Mouse (Mus musculus): ENCODE measurements at regions not wholly inside any gene's neighbourhood (a gene's known extent, or its start where the extent isn't known, plus 50 kb on each side); places are given as distances from the start of the nearest gene placed in this dataset.
"Not testable (repeated sequence)": the region's sequence is repeated elsewhere in the genome, so short reads cannot be mapped to it uniquely, and the experiment has no call there.

DNA sequence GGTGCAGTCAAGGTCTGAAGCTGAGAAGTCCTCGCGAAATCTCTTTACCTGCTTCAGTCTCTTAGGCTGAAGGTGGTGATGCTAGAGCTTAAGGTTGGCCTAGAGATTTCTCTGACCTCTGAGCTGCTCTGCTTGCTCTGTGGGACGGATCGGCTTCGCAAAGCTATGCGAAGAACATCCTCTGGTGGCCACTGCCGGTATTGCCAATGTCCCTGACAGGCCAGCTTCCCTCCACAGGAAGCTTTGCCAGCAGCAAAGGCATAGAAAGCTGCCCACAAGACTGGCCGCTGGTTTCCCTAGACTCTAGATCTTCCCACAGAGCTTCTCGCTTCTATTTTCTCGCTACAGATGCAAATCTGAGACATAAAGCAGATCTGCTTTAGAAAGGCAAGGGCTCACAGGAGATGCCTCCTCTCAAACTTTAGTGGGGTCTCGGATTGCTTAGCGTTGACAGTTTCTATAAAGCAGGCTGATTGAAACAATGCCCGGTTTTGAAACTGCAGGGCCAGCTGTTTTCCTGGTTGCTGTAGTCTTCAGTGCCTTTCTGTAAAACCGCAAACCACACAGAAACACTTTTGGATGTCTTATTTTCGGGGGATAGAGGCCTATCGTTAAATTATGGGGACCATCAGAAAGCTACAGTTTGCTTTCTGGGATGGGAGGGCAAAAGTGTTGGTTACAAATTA lies 153.7 kb downstream of the Car8 start:
- ATAC-seq (ENCODE audit: borderline replicate concordance, extremely low read depth, low FRiP score, low TSS enrichment), result peak; percentile 73; the same call in 1 of the 2 replicates

DNA sequence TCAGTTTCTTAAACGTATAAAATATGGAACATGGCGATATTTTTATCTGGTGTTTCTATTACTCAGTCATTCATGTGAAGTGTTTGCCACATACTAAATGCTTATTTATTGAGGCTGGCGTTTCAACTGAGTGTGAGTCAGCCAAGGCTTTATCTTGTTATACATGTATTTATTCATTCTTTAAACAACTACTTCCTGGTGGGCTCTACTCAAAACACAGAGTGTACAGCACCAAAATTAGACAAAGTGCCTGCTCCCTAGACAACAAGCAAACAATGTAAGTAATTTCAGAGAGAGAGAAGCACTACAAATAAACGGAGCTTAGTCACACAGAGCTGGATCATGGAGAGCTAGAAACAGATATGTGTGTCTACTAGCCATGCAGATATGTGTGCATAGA lies 159.5 kb downstream of the Car8 start:
- Histone ChIP-seq H3K36me3 (no peaks in the 10 kb centered on the region), H3K4me1 (0 out of 2 replicates have a peak, but pooled peaks cover 3% of the 10 kb centered on the region), H3K4me2 (no peak overlapping the region), H3K9ac (no peak overlapping the region), H3K27me3 (no peaks in the 10 kb centered on the region), H3K9me3 (no peaks in the 10 kb centered on the region), H3K4me3 (no peak overlapping the region), H3K27ac (no peak overlapping the region)
- 21% methylated on average over 4 of the region's 4 CpGs for WGBS
- ATAC-seq (ENCODE audit: borderline replicate concordance, extremely low read depth, low FRiP score, low TSS enrichment), result no peak

More for the DNA sequence above, 153.7 kb downstream of the Car8 start:
- Histone ChIP-seq H3K27ac (no peak overlapping the region), H3K4me1 (no peaks in the 10 kb centered on the region), H3K9ac (no peak overlapping the region), H3K4me3 (no peak overlapping the region), H3K36me3 (no peaks in the 10 kb centered on the region), H3K27me3 (no peaks in the 10 kb centered on the region), H3K9me3 (no peaks in the 10 kb centered on the region), H3K4me2 (no peak overlapping the region)
- 35% methylated on average over 16 of the region's 16 CpGs for WGBS

DNA sequence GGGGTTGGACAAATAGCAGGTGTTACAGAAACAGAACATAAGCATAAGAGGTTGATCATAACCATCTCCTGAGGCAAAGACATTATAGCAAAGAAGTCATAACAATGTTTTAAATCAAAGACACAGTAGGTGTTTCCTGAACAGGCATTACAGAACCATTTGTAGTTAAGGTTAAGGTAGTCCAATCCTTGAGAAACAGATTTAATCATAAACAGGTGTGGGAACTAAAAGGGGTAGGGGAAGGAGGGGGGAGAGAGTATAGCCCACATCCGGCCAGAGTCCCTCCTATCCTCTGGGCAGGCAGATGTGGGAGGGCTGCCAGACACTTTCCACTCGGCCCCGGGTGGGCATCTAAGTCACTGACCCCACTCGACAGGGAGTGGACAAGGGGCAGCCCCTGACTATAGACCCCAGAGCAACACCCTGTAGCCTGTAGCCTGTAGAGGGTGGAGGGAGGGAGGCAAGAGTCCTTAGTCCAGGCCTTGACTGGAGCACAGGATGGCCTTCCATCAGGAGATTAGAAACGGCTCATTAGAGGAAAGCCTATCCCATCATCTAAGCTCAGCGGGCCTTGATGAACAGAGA lies 165.8 kb downstream of the Car8 start:
- H3K27me3 ChIP-seq, result no peaks in the 10 kb centered on the region
- no peaks in the 10 kb centered on the region for H3K36me3 ChIP-seq
- no peak overlapping the region for H3K4me3 ChIP-seq
- 78% methylated on average over 6 of the region's 6 CpGs for whole genome bisulfite sequencing
- H3K4me2 ChIP-seq, result no peak overlapping the region
- ATAC-seq (ENCODE audit: borderline replicate concordance, extremely low read depth, low FRiP score, low TSS enrichment), result no peak
- no peak overlapping the region for H3K9ac ChIP-seq
- H3K9me3 ChIP-seq, result no peaks in the 10 kb centered on the region
- no peaks in the 10 kb centered on the region for H3K4me1 ChIP-seq
- H3K27ac ChIP-seq, result no peak overlapping the region

DNA sequence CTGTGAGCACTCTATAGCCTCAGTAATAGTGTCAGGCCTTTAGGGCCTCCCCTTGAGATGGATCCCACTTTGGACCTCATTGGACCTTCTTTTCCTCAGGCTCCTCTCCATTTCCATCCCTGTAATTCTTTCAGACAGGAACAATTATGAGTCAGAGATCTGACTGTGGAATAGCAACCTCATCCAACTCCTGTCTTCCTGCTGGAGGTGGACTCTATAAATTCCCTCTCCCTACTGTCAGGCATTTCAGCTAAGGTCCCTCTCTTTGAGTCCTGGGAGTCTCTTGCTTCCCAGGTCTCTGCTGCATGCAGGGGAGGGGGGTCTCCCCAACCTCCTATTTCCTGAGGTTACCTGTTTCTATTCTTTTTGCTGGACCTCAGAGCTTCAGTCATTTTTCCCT lies 168.1 kb downstream of the Car8 start:
- H3K36me3 ChIP-seq; H3K4me2 ChIP-seq; H3K27me3 ChIP-seq; ATAC-seq (ENCODE audit: borderline replicate concordance, extremely low read depth, low FRiP score, low TSS enrichment); H3K4me1 ChIP-seq; H3K27ac ChIP-seq; H3K9ac ChIP-seq; H3K9me3 ChIP-seq; H3K4me3 ChIP-seq: not testable (repeated sequence)

DNA sequence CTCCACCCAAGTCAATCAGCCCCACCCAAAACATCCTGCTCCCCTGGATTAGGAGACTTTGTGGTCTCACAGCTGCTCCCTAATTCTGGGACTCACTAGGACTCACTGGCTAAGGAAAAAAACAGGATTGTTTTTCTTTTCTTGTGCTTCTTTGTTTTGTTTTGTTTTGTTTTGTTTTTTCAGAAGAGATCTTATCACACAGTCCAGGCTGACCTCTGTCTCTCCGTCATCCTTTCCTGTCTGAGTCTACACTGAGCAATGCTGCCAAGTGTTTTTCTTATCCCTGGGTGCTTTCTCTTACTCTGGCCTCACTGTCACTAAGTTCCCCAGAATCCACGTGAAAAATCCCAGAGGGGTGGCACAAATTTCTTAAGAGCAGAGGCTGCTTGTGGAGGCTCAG lies 170.8 kb downstream of the Car8 start:
- Histone ChIP-seq H3K4me3 (no peak overlapping the region), H3K4me2 (no peak overlapping the region), H3K9ac (no peak overlapping the region), H3K9me3 (no peaks in the 10 kb centered on the region), H3K36me3 (no peaks in the 10 kb centered on the region), H3K27ac (no peak overlapping the region), H3K4me1 (no peaks in the 10 kb centered on the region), H3K27me3 (no peaks in the 10 kb centered on the region)
- ATAC-seq (ENCODE audit: borderline replicate concordance, extremely low read depth, low FRiP score, low TSS enrichment), result no peak
- WGBS, result 28% methylated on average over 2 of the region's 2 CpGs

DNA sequence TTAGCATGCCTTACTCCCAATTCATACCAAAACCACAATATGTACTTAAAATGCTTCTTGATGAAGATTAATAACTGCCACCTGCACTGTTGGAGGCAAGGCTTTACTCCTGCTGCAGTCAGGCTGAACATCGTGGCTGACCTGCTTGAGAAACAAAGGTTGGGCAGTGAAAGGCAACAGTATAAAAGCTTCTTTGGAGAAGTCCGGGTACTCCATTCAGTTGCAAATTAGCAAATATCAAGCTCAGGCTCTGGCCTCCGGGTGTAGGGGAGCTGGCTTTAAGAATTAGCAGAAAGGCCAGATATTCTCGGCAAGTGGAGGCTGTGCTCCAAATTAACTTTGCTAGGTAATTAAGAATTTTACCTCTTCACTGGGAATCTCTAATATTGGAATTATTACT lies 197.1 kb downstream of the Car8 start:
- H3K4me3 ChIP-seq, result no peak overlapping the region
- no peaks in the 10 kb centered on the region for H3K27me3 ChIP-seq
- H3K4me1 ChIP-seq, result no peaks in the 10 kb centered on the region
- WGBS, result 91% methylated on average over 4 of the region's 4 CpGs
- ATAC-seq (ENCODE audit: borderline replicate concordance, extremely low read depth, low FRiP score, low TSS enrichment), result no peak
- no peak overlapping the region for H3K27ac ChIP-seq
- H3K4me2 ChIP-seq, result no peak overlapping the region
- H3K36me3 ChIP-seq, result no peaks in the 10 kb centered on the region
- no peak overlapping the region for H3K9ac ChIP-seq
- H3K9me3 ChIP-seq, result no peaks in the 10 kb centered on the region

DNA sequence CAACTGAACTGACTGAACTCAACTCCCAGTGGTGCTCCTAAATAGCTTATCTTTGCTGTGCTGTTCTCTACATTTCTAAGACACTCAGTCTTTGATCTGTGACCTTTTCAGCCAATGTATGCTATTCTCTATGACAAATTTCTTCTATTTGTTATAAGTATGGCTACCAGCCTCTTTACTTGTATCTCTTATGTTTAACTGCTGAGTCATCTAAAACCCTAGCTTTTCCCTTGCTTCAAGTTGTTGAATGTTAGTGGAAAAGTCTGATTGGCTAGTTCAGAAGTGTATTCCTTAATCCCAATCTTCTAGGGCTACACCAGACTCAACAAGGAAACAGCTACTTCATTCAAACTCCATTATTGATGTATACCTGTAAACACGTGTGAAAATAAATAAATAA lies 201.0 kb downstream of the Car8 start:
- Histone ChIP-seq H3K4me3 (no peak overlapping the region), H3K27me3 (no peaks in the 10 kb centered on the region), H3K36me3 (no peaks in the 10 kb centered on the region), H3K9me3 (no peaks in the 10 kb centered on the region), H3K9ac (no peak overlapping the region), H3K4me1 (no peaks in the 10 kb centered on the region), H3K4me2 (no peak overlapping the region), H3K27ac (no peak overlapping the region)
- ATAC-seq (ENCODE audit: borderline replicate concordance, extremely low read depth, low FRiP score, low TSS enrichment), result no peak
- 80% methylated on average over 1 of the region's 1 CpGs for WGBS

DNA sequence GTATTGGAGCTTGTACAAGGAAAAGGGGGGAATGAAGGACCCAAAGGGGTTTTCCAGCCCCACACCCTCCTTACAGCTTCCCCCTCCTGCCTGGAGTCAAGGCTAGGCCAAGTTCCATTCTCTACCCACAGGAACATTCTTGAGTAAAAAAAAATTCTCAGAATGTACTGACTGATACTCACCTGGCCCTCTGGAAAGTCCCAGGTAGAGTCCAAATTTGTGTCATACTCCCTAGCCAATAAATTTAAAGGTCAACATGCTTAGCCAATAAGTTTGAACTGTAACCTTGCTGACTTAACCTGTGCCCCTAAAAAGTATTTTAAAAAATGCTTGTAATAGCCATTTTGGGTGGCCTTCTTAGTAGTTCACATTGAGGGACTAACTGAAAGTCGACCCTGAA lies 205.4 kb downstream of the Car8 start:
- H3K27ac ChIP-seq; H3K9me3 ChIP-seq; H3K36me3 ChIP-seq; H3K9ac ChIP-seq; H3K4me2 ChIP-seq; H3K4me3 ChIP-seq; H3K4me1 ChIP-seq; H3K27me3 ChIP-seq; ATAC-seq (ENCODE audit: borderline replicate concordance, extremely low read depth, low FRiP score, low TSS enrichment): not testable (repeated sequence)
- WGBS, result 66% methylated on average over 1 of the region's 1 CpGs

DNA sequence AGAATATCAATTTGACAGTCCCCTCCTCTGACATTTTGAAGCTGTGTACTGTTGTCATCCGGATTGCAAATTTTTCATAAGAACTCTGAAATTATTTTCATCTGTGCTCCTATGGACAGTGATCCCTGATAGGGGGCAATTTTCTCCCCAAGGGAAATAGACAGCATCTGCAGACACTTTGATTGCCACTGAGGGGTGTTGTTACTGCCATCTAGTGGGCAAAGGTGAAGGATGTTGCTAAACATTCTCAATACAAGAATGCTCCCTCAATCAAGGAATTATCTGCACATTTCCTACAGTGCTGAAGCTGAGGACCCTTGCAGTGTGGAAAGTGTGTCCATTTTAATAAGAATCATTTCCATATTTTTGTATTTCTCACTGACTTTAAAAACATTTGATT lies 233.7 kb downstream of the Car8 start:
- H3K4me1 ChIP-seq, result no peaks in the 10 kb centered on the region
- H3K27ac ChIP-seq, result no peak overlapping the region
- H3K27me3 ChIP-seq, result no peaks in the 10 kb centered on the region
- 39% methylated on average over 1 of the region's 1 CpGs for WGBS
- H3K9ac ChIP-seq, result no peak overlapping the region
- no peak overlapping the region for H3K4me2 ChIP-seq
- no peaks in the 10 kb centered on the region for H3K36me3 ChIP-seq
- H3K4me3 ChIP-seq, result no peak overlapping the region
- no peaks in the 10 kb centered on the region for H3K9me3 ChIP-seq
- ATAC-seq (ENCODE audit: borderline replicate concordance, extremely low read depth, low FRiP score, low TSS enrichment), result no peak

DNA sequence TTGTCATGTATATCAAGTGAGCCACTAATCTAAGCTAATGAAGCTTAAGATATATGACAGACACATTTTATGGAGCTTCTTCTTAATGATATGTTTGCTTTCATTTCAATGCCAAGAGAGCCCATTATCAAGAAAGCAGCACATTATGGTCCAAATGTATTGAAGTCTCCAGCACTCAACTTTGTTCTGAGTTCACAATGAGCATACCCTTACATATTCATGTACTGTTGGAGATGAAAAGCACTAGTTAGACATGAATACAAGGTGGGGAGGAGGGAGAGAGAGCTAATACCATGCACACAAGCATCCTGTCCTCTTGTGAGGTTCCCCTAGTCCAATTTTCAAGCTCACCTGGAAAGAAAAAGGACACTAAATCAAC lies 241.3 kb downstream of the Car8 start:
- no peaks in the 10 kb centered on the region for H3K9me3 ChIP-seq
- H3K4me3 ChIP-seq, result no peak overlapping the region
- no peaks in the 10 kb centered on the region for H3K36me3 ChIP-seq
- no peaks in the 10 kb centered on the region for H3K4me1 ChIP-seq
- ATAC-seq (ENCODE audit: borderline replicate concordance, extremely low read depth, low FRiP score, low TSS enrichment), result no peak
- H3K27ac ChIP-seq, result no peak overlapping the region
- no peak overlapping the region for H3K4me2 ChIP-seq
- no peak overlapping the region for H3K9ac ChIP-seq
- no peaks in the 10 kb centered on the region for H3K27me3 ChIP-seq

DNA sequence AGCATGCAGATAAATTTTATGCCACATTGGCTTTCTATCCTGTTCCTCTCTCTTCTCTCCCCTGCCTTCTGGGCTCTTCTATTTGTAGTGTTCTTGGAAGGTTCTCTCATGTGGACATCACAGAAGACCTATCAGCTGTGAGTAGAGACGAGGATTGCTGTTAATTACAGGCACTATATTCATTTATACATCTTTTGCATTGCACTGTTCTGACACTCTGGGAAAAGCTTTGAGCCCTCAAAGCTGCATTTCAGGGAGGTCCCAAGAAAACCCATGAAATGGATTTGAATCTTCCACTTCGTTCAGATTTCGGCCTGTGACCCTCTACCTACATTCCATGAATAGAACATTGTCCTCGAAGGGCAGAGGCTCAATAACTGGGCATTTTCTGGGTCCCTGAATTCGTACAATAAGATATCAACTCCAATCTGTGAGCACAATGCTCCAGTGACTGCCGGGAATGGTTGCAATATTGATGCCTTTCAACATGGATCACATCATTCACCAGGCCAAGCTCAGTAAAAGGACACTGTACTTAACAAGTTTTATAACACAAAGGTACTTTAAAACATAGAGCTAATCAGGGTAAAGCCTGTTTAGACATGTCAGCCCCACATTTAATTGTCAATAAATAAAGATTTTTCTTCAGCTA lies 241.8 kb downstream of the Car8 start:
- Histone ChIP-seq H3K9me3 (no peaks in the 10 kb centered on the region), H3K27ac (no peak overlapping the region), H3K4me3 (no peak overlapping the region), H3K36me3 (no peaks in the 10 kb centered on the region), H3K27me3 (no peaks in the 10 kb centered on the region), H3K4me2 (no peak overlapping the region), H3K9ac (no peak overlapping the region), H3K4me1 (no peaks in the 10 kb centered on the region)
- ATAC-seq (ENCODE audit: borderline replicate concordance, extremely low read depth, low FRiP score, low TSS enrichment), result no peak
- WGBS, result 77% methylated on average over 6 of the region's 6 CpGs

DNA sequence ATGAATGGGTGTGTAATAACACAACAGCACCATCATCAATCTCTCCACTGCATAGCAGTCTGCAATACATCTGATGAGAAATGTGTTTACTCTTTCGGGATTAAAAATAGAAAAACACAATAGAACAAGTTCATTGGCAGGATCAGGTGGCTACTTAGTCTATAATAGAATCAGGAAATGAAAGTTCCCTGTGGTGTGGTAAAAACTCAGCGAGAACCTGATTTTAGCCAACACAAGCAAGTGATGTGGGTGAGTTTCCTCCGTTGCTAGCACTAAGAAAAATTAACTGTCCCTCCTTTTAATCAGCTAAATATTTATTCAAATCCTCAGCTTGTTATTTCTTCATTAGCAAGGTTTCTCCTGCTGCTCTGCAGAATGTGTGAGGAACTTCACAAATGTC lies 245.9 kb downstream of the Car8 start:
- Histone ChIP-seq H3K4me2 (no peak overlapping the region), H3K36me3 (no peaks in the 10 kb centered on the region), H3K27me3 (no peaks in the 10 kb centered on the region), H3K4me3 (no peak overlapping the region), H3K9me3 (no peaks in the 10 kb centered on the region), H3K9ac (no peak overlapping the region), H3K27ac (no peak overlapping the region), H3K4me1 (no peaks in the 10 kb centered on the region)
- no peak for ATAC-seq (ENCODE audit: borderline replicate concordance, extremely low read depth, low FRiP score, low TSS enrichment)
- 46% methylated on average over 3 of the region's 3 CpGs for WGBS

Measured in lung, embryonic 15.5 days (tissue).